Mouse (Mus musculus) lung, embryonic 15.5 days (tissue): ENCODE data around the gene Tspan9. TPM values are rescaled to one million over a fixed set of nuclear protein-coding genes. Genes with fewer than 3 reads are reported as not detected.

Experiments used
- ATAC-seq: fragments of 200-750 bp; cut with Nextera tagmentation; 2 replicates; pipeline ENCODE4 v1.8.0; 2017; ENCODE audit warnings: moderate number of reproducible peaks, borderline replicate concordance; ENCODE audit not compliant: low FRiP score, low TSS enrichment; ENCODE audit errors: extremely low read depth
- H3K27ac ChIP-seq: fragments of 300-500 bp; sonication (generic); 2 replicates; pipeline ENCODE4 v1.5.1; 2015; ENCODE audit warnings: moderate library complexity, mild to moderate bottlenecking, inconsistent platforms
- H3K27me3 ChIP-seq: fragments of 300-500 bp; sonication (generic); 2 replicates; pipeline ENCODE4 v1.6.1; 2015; ENCODE audit warnings: inconsistent platforms
- H3K36me3 ChIP-seq: fragments of 300-500 bp; sonication (generic); 2 replicates; pipeline ENCODE4 v1.6.1; 2015; ENCODE audit warnings: inconsistent platforms
- H3K4me1 ChIP-seq: fragments of 300-500 bp; sonication (generic); 2 replicates; pipeline ENCODE4 v1.6.1; 2015; ENCODE audit warnings: inconsistent platforms
- H3K4me2 ChIP-seq: fragments of 300-500 bp; sonication (generic); 2 replicates; pipeline ENCODE4 v1.6.1; 2015; ENCODE audit warnings: inconsistent platforms, mild to moderate bottlenecking, moderate library complexity
- H3K4me3 ChIP-seq: fragments of 300-500 bp; sonication (generic); 2 replicates; pipeline ENCODE4 v1.5.1; 2015; ENCODE audit warnings: mild to moderate bottlenecking, inconsistent platforms
- H3K9ac ChIP-seq: fragments of 300-500 bp; sonication (generic); 2 replicates; pipeline ENCODE4 v1.6.1; 2015; ENCODE audit warnings: inconsistent platforms
- H3K9me3 ChIP-seq: fragments of 300-500 bp; sonication (generic); 2 replicates; pipeline ENCODE4 v1.6.1; 2016; ENCODE audit warnings: inconsistent platforms
- whole genome bisulfite sequencing: fragments of 180-500 bp; shearing (Covaris S2); methylation state at CpG from one replicate; pipeline ENCODE4 v1.1.7; 2015; 5-methylcytosine and 5-hydroxymethylcytosine counted together
- polyA plus RNA-seq: library from polyadenylated mRNA; unstranded; fragments of >200 nt; fragmentation: Nextera tagmentation; extraction: Ambion mirVana; gene quantifications from 2 replicates; pipeline ENCODE4 v1.2.1, GENCODE M21; 2015

Gene Tspan9
- polyA plus RNA-seq, 1 experiment from 2014 or later, result 130 TPM

DNA sequence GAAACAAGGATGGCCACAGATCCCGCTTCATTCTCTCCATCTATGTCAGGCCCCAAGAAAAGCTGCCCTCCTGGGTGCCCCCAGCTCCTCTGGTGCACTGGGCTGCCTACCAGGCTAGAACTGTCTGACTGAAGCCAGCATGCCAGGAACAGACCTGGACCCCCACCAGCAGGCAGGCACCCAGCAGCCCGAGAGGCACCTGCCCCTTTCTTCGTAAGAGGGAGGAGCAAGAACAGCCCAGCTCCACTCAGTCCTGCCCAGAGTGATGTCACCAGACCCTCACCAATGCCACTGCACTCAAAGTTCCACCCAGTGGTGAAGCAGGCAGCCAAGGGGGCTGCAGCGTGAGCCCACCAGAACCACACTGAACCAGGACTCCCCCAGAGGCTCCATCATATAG is 112.3 kb downstream of the Tspan9 start:
- no peaks in the 10 kb centered on the region for H3K9me3 ChIP-seq
- no peak for ATAC-seq
- H3K27ac ChIP-seq, result no peak overlapping the region
- H3K36me3 ChIP-seq, result no peaks in the 10 kb centered on the region
- H3K9ac ChIP-seq, result no peak overlapping the region
- 65% methylated on average over 4 of the region's 4 CpGs for WGBS
- H3K4me2 ChIP-seq, result no peak overlapping the region
- H3K4me1 ChIP-seq, result peaks cover 38% of the 10 kb centered on the region
- no peak overlapping the region for H3K4me3 ChIP-seq
- peaks cover 6% of the 10 kb centered on the region; the same call in 1 of the 2 replicates for H3K27me3 ChIP-seq

DNA sequence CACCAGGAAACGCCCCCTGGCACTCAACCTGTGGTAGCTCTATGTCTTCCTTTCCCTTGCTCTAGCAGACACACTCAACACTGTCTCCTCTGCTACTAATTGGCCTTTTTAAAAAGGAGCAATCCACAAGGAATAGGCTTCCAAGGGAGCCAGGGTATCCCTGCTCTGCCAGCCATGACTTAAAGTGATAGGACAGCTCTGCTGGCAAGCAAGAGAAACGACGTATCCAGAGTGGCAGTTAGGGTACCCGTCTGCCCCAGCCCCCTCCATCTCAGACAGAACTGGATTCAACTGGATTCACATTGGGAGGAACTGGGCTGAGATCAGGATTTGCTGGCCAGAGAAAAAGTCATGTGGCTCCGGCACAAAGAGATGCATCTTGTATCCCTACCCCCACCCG is 112.9 kb downstream of the Tspan9 start:
- H3K36me3 ChIP-seq, result no peaks in the 10 kb centered on the region
- no peak overlapping the region for H3K9ac ChIP-seq
- no peaks in the 10 kb centered on the region for H3K9me3 ChIP-seq
- 77% methylated on average over 6 of the region's 6 CpGs for WGBS
- no peak overlapping the region for H3K4me2 ChIP-seq
- no peak overlapping the region for H3K27ac ChIP-seq
- H3K4me1 ChIP-seq, result peaks cover 32% of the 10 kb centered on the region
- ATAC-seq, result no peak
- H3K4me3 ChIP-seq, result no peak overlapping the region
- H3K27me3 ChIP-seq, result peaks cover 6% of the 10 kb centered on the region; the same call in 1 of the 2 replicates

DNA sequence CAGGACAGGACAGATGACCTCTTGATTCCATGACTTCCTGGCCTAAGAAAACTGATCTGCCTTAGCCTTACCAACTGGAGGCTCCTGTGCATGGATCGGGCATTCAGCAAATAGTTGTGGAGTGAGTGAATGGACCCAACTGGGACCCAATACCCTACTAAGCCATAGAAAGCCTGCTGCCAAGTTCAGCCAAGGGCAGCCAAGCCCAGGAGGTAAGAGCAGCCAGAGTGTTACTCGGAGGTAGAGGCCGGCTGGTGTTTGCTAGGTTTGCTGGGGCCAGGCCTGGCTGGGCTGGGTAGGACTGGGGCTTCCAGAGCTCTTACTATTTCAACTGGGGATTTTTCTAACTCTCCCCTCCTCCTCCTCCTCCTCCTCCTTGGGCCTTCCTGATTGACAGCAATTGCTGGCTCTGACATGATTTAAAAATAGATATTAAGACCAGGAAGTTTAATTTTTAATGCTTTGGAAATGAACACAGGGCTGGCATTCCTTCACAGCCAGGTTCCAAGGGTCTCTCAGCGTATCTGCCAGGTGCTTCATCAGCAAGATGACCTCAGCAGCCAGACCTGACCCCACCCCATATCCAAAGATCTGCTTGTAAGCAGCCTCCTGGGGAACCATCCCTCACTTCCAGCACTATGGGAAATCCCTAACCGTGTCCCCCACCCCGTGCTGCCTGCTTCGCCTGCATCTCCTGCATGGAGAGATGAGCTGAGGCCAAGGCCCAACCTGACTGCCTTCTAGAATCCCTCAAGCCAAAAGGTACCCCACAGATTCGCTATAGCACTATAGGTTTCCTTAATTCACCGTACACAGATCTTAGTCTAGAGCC is 113.7 kb downstream of the Tspan9 start:
- H3K36me3 ChIP-seq, result no peaks in the 10 kb centered on the region
- peaks cover 24% of the 10 kb centered on the region for H3K4me1 ChIP-seq
- no peaks in the 10 kb centered on the region for H3K9me3 ChIP-seq
- no peak for ATAC-seq
- 85% methylated on average over 9 of the region's 9 CpGs for WGBS
- no peak overlapping the region for H3K9ac ChIP-seq
- H3K4me3 ChIP-seq, result no peak overlapping the region
- H3K27me3 ChIP-seq, result peaks cover 6% of the 10 kb centered on the region; the same call in 1 of the 2 replicates
- H3K4me2 ChIP-seq, result no peak overlapping the region
- no peak overlapping the region for H3K27ac ChIP-seq

DNA sequence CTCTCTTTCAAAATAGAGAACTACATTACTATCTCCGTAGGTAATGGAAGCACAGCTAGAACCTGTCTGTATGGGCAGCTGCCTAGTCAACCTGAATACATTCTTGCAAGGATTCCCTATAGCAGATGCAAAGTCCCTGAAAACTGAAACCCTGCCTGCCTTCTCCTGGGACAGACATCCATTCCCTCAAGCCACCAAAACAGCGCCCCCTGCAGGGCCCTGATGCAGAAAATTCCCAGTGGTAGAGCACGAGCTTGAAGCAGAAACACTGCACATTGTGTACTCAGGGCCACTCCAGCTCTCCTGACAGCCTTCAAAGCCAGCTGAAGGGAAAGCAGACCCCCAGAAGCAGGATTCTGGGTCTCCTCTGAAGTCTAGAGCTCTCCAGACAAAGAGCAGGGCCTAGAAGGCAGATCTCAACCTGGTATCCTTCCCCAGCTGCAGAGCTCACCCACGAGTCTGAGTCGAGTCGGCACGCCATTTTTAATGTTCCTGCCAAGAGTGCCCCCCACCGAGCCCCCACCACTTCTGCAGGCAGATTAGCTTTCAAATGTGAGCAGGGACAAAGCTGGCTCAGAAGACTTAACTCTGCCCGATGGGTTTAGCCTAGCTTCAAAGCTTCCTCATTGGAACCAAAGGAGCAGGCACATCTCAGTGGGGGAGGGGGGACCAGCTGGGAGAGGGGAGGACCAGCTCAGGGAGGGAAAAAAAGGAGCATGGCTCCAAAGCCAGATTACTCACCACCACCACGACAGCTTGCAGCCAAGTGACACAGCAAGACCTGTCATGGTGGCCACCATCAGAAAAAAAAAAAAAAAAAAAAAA is 115.1 kb downstream of the Tspan9 start:
- no peak overlapping the region for H3K4me3 ChIP-seq
- H3K9ac ChIP-seq, result no peak overlapping the region
- ATAC-seq, result no peak
- H3K4me1 ChIP-seq, result peaks cover 10% of the 10 kb centered on the region
- no peak overlapping the region for H3K4me2 ChIP-seq
- 46% methylated on average over 10 of the region's 10 CpGs for WGBS
- H3K27me3 ChIP-seq, result peaks cover 5% of the 10 kb centered on the region; the same call in 1 of the 2 replicates
- no peaks in the 10 kb centered on the region for H3K9me3 ChIP-seq
- no peaks in the 10 kb centered on the region for H3K36me3 ChIP-seq
- H3K27ac ChIP-seq, result no peak overlapping the region

DNA sequence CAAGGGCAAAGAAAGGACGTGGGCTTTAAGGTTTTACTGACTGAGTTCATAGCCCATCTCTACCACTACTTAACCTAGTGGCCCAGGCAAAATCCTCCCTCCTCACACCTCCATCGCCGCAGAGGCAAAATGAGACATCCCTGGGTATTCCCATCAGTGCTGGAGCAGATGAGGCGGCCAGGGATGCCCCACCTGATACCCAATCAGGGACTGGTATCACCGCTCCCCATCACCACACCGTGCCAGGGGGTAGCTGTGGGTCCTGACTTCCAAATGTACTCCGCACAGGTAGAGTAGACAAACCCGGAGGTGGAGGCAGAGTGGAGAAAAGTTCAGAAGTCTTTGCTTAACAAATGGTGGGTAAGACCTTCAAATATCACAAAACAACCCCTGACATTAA is 117.4 kb downstream of the Tspan9 start:
- 84% methylated on average over 8 of the region's 8 CpGs for WGBS
- H3K9ac ChIP-seq, result no peak overlapping the region
- no peak overlapping the region for H3K4me3 ChIP-seq
- H3K9me3 ChIP-seq, result no peaks in the 10 kb centered on the region
- H3K27me3 ChIP-seq, result no peaks in the 10 kb centered on the region
- no peak overlapping the region for H3K27ac ChIP-seq
- H3K4me1 ChIP-seq, result peaks cover 11% of the 10 kb centered on the region
- ATAC-seq, result no peak
- H3K36me3 ChIP-seq, result no peaks in the 10 kb centered on the region
- H3K4me2 ChIP-seq, result no peak overlapping the region

DNA sequence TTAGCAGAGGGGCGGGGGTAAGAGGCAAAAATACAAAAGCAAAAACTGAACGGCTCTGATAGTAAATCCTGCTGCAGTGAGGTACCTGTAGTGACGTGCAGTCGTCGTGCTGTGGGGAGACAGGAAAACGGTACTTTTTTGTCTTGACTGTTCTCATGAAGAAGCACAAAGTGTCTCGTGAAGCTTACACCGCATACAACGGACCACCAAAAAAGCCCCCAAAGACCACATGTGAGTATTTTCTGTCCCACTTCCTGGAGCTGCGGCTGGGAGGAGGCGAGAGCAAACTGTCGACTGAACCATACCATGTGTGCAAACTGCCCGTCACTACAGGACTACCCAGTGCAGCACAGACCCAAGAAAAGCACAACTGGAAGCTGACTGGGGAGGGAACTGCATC is 117.8 kb downstream of the Tspan9 start:
- no peaks in the 10 kb centered on the region for H3K9me3 ChIP-seq
- no peak for ATAC-seq
- H3K27ac ChIP-seq, result no peak overlapping the region
- 61% methylated on average over 13 of the region's 13 CpGs for WGBS
- H3K27me3 ChIP-seq, result no peaks in the 10 kb centered on the region
- no peak overlapping the region for H3K4me3 ChIP-seq
- H3K4me2 ChIP-seq, result no peak overlapping the region
- no peak overlapping the region for H3K9ac ChIP-seq
- H3K4me1 ChIP-seq, result peaks cover 15% of the 10 kb centered on the region
- no peaks in the 10 kb centered on the region for H3K36me3 ChIP-seq

DNA sequence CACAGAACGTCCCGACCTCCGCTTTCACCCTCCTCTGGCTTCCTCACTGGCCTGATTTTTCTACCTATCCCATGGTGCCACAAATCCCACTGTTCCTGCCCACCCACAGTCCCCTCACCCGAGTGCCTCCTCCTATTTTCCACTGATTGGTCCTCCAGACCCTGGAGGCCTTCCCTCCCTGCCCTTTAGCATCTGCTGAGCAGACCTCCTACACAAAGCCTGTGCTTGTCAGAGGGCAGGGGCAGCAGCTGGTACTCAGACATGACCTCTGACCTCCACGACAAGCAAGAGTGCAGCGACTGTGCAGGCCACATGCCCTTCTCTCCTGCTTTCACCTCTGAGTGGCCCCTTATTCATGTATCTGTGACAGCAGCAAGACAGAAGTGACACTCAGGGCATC is 121.2 kb downstream of the Tspan9 start:
- Histone ChIP-seq H3K4me2 (no peak overlapping the region), H3K27ac (no peak overlapping the region), H3K9ac (no peak overlapping the region), H3K4me1 (peaks cover 22% of the 10 kb centered on the region), H3K36me3 (no peaks in the 10 kb centered on the region), H3K4me3 (no peak overlapping the region), H3K9me3 (no peaks in the 10 kb centered on the region), H3K27me3 (no peaks in the 10 kb centered on the region)
- 48% methylated on average over 6 of the region's 6 CpGs for WGBS
- ATAC-seq, result no peak

DNA sequence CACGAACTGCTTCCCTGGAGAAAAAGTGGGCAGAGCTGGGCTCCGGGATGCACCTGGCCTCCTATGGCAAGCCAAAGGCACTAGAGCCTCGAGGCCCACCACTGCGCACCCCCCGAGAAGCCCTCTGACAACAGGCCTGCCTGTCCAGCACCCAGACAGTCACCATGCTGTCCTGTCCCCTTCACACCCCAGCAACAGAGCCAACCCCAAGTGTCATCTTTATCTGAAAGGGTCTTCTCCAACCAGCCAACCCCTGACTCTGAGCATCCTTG is 121.5 kb downstream of the Tspan9 start:
- Histone ChIP-seq H3K27ac (no peak overlapping the region), H3K4me2 (no peak overlapping the region)

DNA sequence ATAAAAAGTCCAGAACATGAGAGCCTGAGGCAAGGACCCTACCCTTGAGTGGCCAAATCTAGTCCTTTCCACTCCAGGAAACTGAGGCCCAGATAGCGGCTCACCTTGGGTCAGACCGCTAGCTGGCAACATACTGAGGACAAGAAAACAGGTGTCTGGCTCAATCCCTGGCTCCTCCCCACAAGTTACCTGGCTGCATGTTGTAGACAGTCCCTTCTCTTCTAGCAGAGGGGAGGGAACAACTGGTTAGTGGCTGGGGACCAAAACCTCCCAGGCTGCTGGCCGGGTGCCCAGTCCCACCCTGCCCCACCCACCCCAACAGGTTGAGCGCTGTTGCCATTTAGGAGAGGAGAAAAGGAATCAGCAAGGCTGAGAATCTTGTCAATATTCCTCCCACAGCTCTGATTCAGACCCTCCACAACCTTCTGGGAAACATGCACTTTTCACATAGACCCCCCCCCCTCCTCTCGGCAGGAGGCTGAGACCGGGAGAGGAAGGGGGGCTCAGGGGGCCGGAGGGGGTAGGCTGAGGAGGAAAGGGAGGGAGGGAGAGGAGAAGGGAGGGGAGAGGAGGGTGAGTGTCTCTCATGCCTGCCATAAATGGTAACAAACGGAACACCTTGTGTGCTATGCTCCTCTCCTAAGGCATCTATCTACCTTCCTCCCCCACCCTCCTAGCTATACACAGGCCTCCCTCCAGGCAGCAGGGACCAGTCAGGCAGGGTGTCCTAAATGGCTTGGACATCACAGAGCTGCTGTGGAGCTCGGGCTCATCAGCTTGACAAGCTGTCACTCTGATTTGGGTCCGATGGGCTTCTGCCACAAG is 122.1 kb downstream of the Tspan9 start:
- no peaks in the 10 kb centered on the region for H3K36me3 ChIP-seq
- H3K4me3 ChIP-seq, result no peak overlapping the region
- peaks cover 22% of the 10 kb centered on the region for H3K4me1 ChIP-seq
- H3K27me3 ChIP-seq, result no peaks in the 10 kb centered on the region
- H3K27ac ChIP-seq, result no peak overlapping the region
- H3K9me3 ChIP-seq, result no peaks in the 10 kb centered on the region
- peak; percentile 25; the same call in 1 of the 2 replicates for ATAC-seq
- H3K9ac ChIP-seq, result no peak overlapping the region
- H3K4me2 ChIP-seq, result no peak overlapping the region
- WGBS, result 43% methylated on average over 7 of the region's 10 CpGs

More for the DNA sequence above, 121.5 kb downstream of the Tspan9 start:
- Histone ChIP-seq H3K36me3 (no peaks in the 10 kb centered on the region), H3K9ac (no peak overlapping the region), H3K9me3 (no peaks in the 10 kb centered on the region), H3K4me1 (peaks cover 22% of the 10 kb centered on the region), H3K27me3 (no peaks in the 10 kb centered on the region), H3K4me3 (no peak overlapping the region)
- peak; percentile 41; the same call in 1 of the 2 replicates for ATAC-seq
- 66% methylated on average over 5 of the region's 5 CpGs for WGBS

DNA sequence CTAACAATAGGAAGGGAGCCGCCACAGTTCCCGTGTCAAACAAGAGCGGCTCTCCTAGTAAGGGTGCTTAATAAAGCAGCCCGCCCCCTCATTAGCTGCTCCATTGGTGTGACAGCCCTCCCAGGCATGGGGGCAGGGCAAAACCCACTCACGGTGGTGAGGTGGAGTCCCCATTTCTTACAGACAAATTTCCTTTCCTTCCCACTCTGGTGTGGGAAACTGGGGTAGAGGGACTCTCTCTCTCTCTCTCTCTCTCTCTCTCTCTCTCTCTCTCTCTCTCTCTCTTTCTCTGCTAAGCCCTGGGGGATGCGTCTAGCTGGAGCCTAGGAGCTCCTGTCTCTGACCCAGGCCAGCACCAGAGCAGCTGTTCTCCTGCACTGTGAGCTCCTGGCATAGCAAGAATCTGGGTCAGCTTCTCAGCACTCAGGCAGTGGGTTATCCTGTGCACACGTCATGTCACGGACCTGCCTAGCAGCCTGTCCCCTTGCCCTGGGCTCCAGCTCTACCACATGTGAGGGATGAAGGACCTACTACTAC is 122.8 kb downstream of the Tspan9 start:
- Histone ChIP-seq H3K4me3 (no peak overlapping the region), H3K4me2 (no peak overlapping the region), H3K27ac (no peak overlapping the region; the same call in 1 of the 2 replicates), H3K9ac (no peak overlapping the region), H3K27me3 (no peaks in the 10 kb centered on the region), H3K9me3 (no peaks in the 10 kb centered on the region), H3K36me3 (no peaks in the 10 kb centered on the region), H3K4me1 (peaks cover 22% of the 10 kb centered on the region)
- no peak for ATAC-seq
- 46% methylated on average over 8 of the region's 8 CpGs for WGBS

DNA sequence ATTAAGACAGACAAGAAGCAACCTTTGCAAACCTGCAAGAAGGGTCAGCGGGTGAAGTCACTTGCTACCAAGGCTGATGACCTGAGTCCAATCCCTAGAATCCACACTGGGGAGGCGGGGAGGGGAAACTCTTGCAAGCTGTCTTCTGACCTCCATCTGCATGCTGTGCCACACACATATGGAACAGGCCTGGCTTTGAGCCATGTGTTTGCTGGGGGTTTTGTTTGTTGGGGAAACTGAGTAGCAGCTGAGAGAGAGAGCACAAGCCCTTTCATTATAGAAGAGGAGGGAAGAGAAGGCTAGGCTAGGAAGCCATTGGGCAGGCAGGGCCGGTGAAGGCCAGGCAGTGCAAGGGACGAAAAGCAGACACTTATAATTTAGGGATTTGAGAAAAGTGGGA is 123.3 kb downstream of the Tspan9 start:
- no peaks in the 10 kb centered on the region for H3K36me3 ChIP-seq
- WGBS, result 66% methylated on average over 4 of the region's 4 CpGs
- H3K4me1 ChIP-seq, result peaks cover 22% of the 10 kb centered on the region
- no peak overlapping the region for H3K4me2 ChIP-seq
- H3K27ac ChIP-seq, result no peak overlapping the region; the same call in 1 of the 2 replicates
- ATAC-seq, result no peak
- no peaks in the 10 kb centered on the region for H3K9me3 ChIP-seq
- no peak overlapping the region for H3K4me3 ChIP-seq
- H3K9ac ChIP-seq, result no peak overlapping the region
- H3K27me3 ChIP-seq, result no peaks in the 10 kb centered on the region
